Mouse (Mus musculus): ENCODE results near the gene Setx. TPM values are rescaled to one million over a fixed set of nuclear protein-coding genes. Genes with fewer than 3 reads are reported as not detected.
"Not testable (repeated sequence)": the region's sequence is repeated elsewhere in the genome, so short reads cannot be mapped to it uniquely, and the experiment has no call there.

Gene Setx
- 7.3 and 12.8 TPM in 2 replicates for polyA plus RNA-seq (2014; fragmentation: Nextera tagmentation; extraction: Ambion mirVana)

DNA sequence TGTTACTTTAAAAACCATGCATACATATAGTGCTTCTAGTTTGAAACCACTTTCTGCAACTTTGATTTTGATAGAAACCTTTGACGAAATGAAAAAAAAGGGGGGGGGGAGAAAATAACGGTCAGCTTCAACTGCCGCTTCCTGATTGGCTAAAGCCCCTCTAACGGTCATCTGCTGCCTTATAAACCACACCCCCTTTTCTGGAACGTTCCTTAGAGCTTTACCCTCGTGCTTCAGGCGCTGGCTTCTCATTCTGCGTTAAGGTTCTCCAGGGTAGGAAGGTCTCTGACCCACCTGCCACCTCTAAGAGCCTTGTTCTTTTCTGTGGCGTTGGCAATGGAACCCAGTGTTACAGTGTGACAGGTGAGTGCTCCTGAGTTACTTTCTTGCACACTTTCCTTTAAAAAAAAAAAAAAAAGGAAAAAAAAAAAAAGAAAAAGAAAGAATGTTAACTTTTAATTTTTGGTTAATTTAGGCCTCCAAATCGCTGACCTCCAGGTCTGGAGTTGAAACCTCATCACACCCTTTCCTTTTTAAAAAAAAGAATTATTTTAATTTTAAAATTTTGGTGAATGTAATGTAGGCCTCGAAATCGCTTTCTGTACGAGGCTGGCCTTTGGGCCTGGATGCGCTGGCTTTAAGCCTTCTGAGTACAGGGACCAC, at the start of gene Setx:
Gene Setx, plus strand, starts transcription at position 275 of the 663 bp plus-strand sequence.
- Histone ChIP-seq H3K4me1 (ENCODE audit: control insufficient read depth, insufficient read depth, low read length) (peaks cover 7% of the 10 kb centered on the region), H3K36me3 (ENCODE audit: control insufficient read depth, insufficient read depth, low read length) (no peaks in the 10 kb centered on the region), H3K9ac (ENCODE audit: low read depth, low read length) (peak within 1 kb of the TSS; percentile 75), H3K27me3 (ENCODE audit: control insufficient read depth, insufficient read depth, low read length) (no peaks in the 10 kb centered on the region), H3K4me2 (peak within 1 kb of the TSS; percentile 76), H3K4me3 (ENCODE audit: low read depth, low read length) (peak within 1 kb of the TSS; percentile 77), H3K27ac (ENCODE audit: low read depth, low read length) (peak within 1 kb of the TSS; percentile 87), H3K9me3 (replicated peaks; ENCODE audit: control insufficient read depth, low read length) (no peaks in the 10 kb centered on the region)
- WGBS (ENCODE audit: insufficient replicate concordance), result 66% methylated on average over 14 of the region's 14 CpGs
- no peak for ATAC-seq (replicated peaks; ENCODE audit: insufficient number of reproducible peaks, low FRiP score, low TSS enrichment)

DNA sequence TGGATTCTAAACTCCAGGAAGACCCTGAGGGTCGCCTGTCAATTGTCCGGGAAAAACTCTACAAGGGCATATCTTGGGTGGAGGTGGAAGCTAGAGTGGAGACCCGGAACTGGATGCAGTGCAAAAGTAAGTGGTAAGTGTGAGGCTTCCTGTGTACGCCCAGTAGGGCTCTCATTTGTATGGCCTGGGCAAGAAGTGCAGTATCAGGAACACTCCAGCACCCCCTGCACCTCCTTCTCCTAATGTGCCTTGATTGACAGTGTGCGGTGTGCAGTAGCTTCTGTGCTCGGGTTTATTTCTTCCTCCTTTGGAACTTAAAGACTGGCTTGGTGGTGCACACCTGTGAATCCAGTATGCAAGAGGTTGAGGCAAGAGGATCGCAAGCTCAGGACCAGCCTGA, 49.3 kb upstream of the Setx start:
- H3K27me3 ChIP-seq (ENCODE audit: control insufficient read depth, insufficient read depth, low read length), result no peaks in the 10 kb centered on the region
- no peak overlapping the region for H3K9ac ChIP-seq (ENCODE audit: low read depth, low read length)
- H3K4me1 ChIP-seq (ENCODE audit: control insufficient read depth, insufficient read depth, low read length), result peaks cover 4% of the 10 kb centered on the region; the same call in 1 of the 2 replicates
- H3K27ac ChIP-seq (ENCODE audit: low read depth, low read length), result no peak overlapping the region
- H3K4me2 ChIP-seq, result no peak overlapping the region
- WGBS (ENCODE audit: insufficient replicate concordance), result 81% methylated on average over 7 of the region's 7 CpGs
- no peak for ATAC-seq (replicated peaks; ENCODE audit: insufficient number of reproducible peaks, low FRiP score, low TSS enrichment)
- H3K36me3 ChIP-seq (ENCODE audit: control insufficient read depth, insufficient read depth, low read length), result peaks cover 29% of the 10 kb centered on the region
- no peak overlapping the region for H3K4me3 ChIP-seq (ENCODE audit: low read depth, low read length)
- H3K9me3 ChIP-seq (replicated peaks; ENCODE audit: control insufficient read depth, low read length), result no peaks in the 10 kb centered on the region

DNA sequence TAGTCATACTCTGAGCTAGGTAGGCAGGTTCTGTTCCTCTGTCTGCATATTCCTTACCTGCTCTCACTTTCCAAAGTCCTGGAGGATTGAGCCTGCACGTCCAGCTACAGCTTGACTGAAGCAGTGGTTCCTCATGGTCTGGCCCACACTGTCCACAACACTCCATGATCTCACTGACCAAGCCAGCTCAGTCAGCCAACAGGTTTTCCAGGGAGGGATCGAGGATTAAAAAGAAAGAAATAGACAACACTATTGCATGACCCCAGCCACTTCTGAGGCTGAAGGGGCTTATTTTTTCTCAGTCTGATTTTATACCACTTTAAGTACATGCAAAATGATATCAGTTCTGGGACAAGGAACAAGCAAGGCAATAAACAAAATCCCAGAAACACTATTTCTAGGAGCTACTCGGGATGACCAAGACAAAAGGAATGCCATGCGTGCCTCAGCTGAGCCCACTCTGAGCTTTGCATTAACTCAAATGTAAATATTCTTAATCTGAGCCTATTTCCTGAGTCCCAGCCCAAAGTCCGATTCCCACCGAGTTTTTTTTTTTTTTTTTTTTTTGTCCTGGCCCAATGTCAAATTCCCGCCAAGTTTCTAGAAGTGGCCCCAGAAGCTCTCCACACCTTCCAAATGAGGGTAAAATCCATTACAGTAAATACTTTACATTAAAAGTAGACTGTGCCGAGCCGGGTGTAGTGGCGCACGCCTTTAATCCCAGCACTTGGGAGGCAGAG, 48.5 kb upstream of the Setx start:
- H3K4me1 ChIP-seq (ENCODE audit: control insufficient read depth, insufficient read depth, low read length), result peaks cover 4% of the 10 kb centered on the region; the same call in 1 of the 2 replicates
- no peaks in the 10 kb centered on the region for H3K9me3 ChIP-seq (replicated peaks; ENCODE audit: control insufficient read depth, low read length)
- no peak overlapping the region for H3K9ac ChIP-seq (ENCODE audit: low read depth, low read length)
- no peak for ATAC-seq (replicated peaks; ENCODE audit: insufficient number of reproducible peaks, low FRiP score, low TSS enrichment)
- WGBS (ENCODE audit: insufficient replicate concordance), result 80% methylated on average over 11 of the region's 11 CpGs
- H3K27ac ChIP-seq (ENCODE audit: low read depth, low read length), result peak overlapping the region; percentile 50; the same call in 1 of the 2 replicates
- no peak overlapping the region for H3K4me3 ChIP-seq (ENCODE audit: low read depth, low read length)
- no peaks in the 10 kb centered on the region for H3K27me3 ChIP-seq (ENCODE audit: control insufficient read depth, insufficient read depth, low read length)
- no peak overlapping the region for H3K4me2 ChIP-seq
- peaks cover 31% of the 10 kb centered on the region for H3K36me3 ChIP-seq (ENCODE audit: control insufficient read depth, insufficient read depth, low read length)

DNA sequence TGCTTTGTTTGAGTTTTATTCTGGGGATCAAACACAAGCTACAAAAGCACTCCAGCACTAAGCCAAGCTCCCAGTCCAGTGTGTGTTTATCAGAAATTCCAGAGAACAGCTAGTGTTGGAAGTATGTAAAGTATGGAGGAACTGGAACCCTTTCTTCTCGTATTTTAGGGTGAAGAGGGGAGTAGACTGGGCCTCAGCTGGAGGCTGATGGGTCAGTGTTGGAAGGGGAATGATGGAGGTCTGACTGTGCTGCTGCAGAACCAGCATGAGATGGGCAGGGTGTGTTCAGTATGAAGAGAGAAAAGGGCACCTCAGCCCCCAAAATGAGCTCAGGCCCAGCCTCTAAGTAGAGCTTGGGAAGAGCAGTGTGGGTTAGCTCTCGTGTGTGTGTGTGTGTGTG, 47.8 kb upstream of the Setx start:
- Histone ChIP-seq H3K27ac (ENCODE audit: low read depth, low read length) (no peak overlapping the region), H3K4me2 (no peak overlapping the region), H3K9me3 (replicated peaks; ENCODE audit: control insufficient read depth, low read length) (no peaks in the 10 kb centered on the region), H3K27me3 (ENCODE audit: control insufficient read depth, insufficient read depth, low read length) (no peaks in the 10 kb centered on the region), H3K9ac (ENCODE audit: low read depth, low read length) (no peak overlapping the region), H3K4me3 (ENCODE audit: low read depth, low read length) (no peak overlapping the region), H3K4me1 (ENCODE audit: control insufficient read depth, insufficient read depth, low read length) (peaks cover 4% of the 10 kb centered on the region; the same call in 1 of the 2 replicates), H3K36me3 (ENCODE audit: control insufficient read depth, insufficient read depth, low read length) (peaks cover 31% of the 10 kb centered on the region)
- WGBS (ENCODE audit: insufficient replicate concordance), result 68% methylated on average over 2 of the region's 2 CpGs
- no peak for ATAC-seq (replicated peaks; ENCODE audit: insufficient number of reproducible peaks, low FRiP score, low TSS enrichment)

DNA sequence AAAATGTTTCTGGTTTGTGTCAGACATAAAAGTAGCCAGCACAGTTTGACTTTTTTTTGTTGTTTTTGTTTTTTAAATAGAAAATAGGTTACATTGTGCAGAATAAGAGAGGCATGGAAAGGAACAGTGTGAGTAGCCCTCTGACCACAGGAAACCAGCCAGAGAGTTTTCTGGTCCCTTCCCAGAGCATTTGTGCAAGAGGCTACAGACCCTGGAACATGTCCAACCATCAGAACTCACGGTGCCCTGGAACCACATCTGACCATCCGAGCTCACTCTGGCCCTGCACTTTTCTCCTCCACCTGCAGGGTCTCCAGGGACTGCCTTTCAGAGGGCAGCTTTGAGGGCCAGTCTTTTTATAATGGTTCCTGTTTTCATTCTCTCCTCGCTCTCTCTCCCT, 42.0 kb upstream of the Setx start:
- Histone ChIP-seq H3K9ac (ENCODE audit: low read depth, low read length) (no peak overlapping the region), H3K4me1 (ENCODE audit: control insufficient read depth, insufficient read depth, low read length) (no peaks in the 10 kb centered on the region), H3K27ac (ENCODE audit: low read depth, low read length) (no peak overlapping the region), H3K36me3 (ENCODE audit: control insufficient read depth, insufficient read depth, low read length) (peaks cover 41% of the 10 kb centered on the region), H3K27me3 (ENCODE audit: control insufficient read depth, insufficient read depth, low read length) (no peaks in the 10 kb centered on the region), H3K9me3 (replicated peaks; ENCODE audit: control insufficient read depth, low read length) (no peaks in the 10 kb centered on the region), H3K4me2 (no peak overlapping the region), H3K4me3 (ENCODE audit: low read depth, low read length) (no peak overlapping the region)
- WGBS (ENCODE audit: insufficient replicate concordance), result 69% methylated on average over 3 of the region's 3 CpGs
- ATAC-seq (replicated peaks; ENCODE audit: insufficient number of reproducible peaks, low FRiP score, low TSS enrichment), result no peak

DNA sequence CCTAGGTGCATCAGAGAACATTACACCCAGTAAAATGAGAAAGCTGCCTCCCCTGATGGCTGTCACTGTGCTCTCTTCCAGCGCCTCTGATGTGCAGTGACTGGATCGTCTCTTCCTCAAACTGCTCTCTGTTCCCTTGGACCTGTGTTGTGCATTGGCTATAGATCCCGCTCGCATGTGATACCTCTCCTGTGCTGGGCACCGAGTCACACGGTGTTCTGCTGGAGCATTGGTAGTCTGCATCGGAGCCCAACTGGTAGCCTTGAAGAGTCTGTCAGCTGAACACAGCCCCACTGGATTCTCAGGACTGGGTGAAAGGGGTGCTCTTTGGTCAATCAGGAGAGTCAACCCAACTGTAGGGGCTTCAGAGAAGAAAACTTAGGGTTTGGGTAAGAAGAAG, 38.0 kb upstream of the Setx start:
- no peaks in the 10 kb centered on the region for H3K4me1 ChIP-seq (ENCODE audit: control insufficient read depth, insufficient read depth, low read length)
- no peaks in the 10 kb centered on the region for H3K27me3 ChIP-seq (ENCODE audit: control insufficient read depth, insufficient read depth, low read length)

DNA sequence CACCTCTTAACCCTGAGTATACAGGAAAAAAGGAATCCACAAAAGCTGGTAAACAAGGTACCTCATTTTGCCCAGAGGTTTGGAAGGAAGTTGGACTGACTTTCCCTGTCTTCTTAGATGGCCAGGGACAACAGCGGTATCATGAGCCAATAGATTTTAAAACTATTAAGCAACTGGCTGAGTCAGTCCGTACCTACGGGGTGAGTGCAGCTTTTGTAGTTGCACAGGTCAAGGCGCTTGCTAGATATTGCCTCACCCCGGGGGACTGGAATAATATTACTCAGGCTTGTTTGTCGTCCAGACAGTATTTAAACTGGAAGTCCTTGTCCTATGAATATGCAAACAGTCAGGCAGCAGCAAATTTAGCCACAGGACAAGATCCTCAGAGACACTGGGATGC, 34.7 kb upstream of the Setx start:
- not testable (repeated sequence) for H3K27ac ChIP-seq (ENCODE audit: low read depth, low read length); H3K9me3 ChIP-seq (replicated peaks; ENCODE audit: control insufficient read depth, low read length); ATAC-seq (replicated peaks; ENCODE audit: insufficient number of reproducible peaks, low FRiP score, low TSS enrichment); H3K27me3 ChIP-seq (ENCODE audit: control insufficient read depth, insufficient read depth, low read length); H3K4me2 ChIP-seq; H3K4me3 ChIP-seq (ENCODE audit: low read depth, low read length); H3K9ac ChIP-seq (ENCODE audit: low read depth, low read length); H3K4me1 ChIP-seq (ENCODE audit: control insufficient read depth, insufficient read depth, low read length)
- peaks cover 14% of the 10 kb centered on the region for H3K36me3 ChIP-seq (ENCODE audit: control insufficient read depth, insufficient read depth, low read length)
- 95% methylated on average over 6 of the region's 6 CpGs for WGBS (ENCODE audit: insufficient replicate concordance)

More for the DNA sequence above, 38.0 kb upstream of the Setx start:
- Histone ChIP-seq H3K9ac (ENCODE audit: low read depth, low read length) (no peak overlapping the region), H3K4me3 (ENCODE audit: low read depth, low read length) (no peak overlapping the region), H3K9me3 (replicated peaks; ENCODE audit: control insufficient read depth, low read length) (no peaks in the 10 kb centered on the region), H3K4me2 (no peak overlapping the region), H3K36me3 (ENCODE audit: control insufficient read depth, insufficient read depth, low read length) (peaks cover 29% of the 10 kb centered on the region), H3K27ac (ENCODE audit: low read depth, low read length) (no peak overlapping the region)
- 93% methylated on average over 7 of the region's 7 CpGs for WGBS (ENCODE audit: insufficient replicate concordance)
- ATAC-seq (replicated peaks; ENCODE audit: insufficient number of reproducible peaks, low FRiP score, low TSS enrichment), result no peak

DNA sequence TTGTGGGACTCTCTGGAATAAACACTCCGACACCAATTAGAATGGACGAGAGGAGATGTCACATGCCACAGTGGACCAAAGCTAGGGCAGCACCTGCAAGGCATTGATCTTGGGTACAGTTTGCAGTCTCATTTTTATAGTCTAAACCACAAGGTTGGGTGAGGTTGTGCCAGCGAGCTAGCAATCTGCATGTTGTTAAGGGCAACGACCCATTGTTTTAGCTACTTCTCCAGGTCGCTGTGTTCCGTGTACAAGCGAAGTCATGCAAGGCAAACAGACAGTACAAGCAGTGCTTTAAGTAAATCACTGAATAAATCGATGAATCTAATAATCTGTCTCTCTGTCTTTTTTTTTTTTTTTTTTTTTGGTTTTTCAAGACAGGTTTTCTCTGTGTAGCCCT, 28.3 kb upstream of the Setx start:
- Histone ChIP-seq H3K9me3 (replicated peaks; ENCODE audit: control insufficient read depth, low read length) (no peaks in the 10 kb centered on the region), H3K4me2 (no peak overlapping the region), H3K4me1 (ENCODE audit: control insufficient read depth, insufficient read depth, low read length) (no peaks in the 10 kb centered on the region), H3K36me3 (ENCODE audit: control insufficient read depth, insufficient read depth, low read length) (no peaks in the 10 kb centered on the region), H3K27me3 (ENCODE audit: control insufficient read depth, insufficient read depth, low read length) (no peaks in the 10 kb centered on the region), H3K27ac (ENCODE audit: low read depth, low read length) (no peak overlapping the region), H3K9ac (ENCODE audit: low read depth, low read length) (no peak overlapping the region), H3K4me3 (ENCODE audit: low read depth, low read length) (no peak overlapping the region)
- 85% methylated on average over 8 of the region's 8 CpGs for WGBS (ENCODE audit: insufficient replicate concordance)
- ATAC-seq (replicated peaks; ENCODE audit: insufficient number of reproducible peaks, low FRiP score, low TSS enrichment), result no peak
